Mouse (Mus musculus) liver (tissue): Measurements from ENCODE around the gene Apol8.
"Not testable (repeated sequence)": the region's sequence is repeated elsewhere in the genome, so short reads cannot be mapped to it uniquely, and the experiment has no call there.

Source experiments
- DNase-seq: peaks from one replicate; pipeline ENCODE4 v3.0.0-alpha.2; 2020; ENCODE audit warnings: mixed read lengths

The Apol8 gene

DNA sequence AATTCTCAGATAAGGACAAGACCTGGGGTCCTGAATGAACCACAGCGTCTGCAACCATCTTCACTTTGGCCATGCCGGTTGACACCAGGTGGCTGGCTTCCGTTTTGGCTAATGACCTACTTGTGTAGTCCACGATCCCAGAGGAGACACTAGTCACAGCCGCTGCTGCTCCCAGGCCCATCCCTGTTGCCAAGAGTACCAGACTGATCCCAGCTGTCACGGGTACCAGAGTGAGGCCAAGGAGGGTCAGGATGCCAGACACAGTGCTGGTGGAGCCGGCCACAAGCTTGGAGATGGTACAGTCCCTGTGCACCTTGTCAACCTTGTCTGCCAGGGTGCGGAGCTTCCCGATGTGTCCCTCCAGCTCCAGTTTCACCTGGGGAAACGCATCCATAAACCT lies 7.1 kb downstream of the Apol8 start:
- no peak for DNase-seq

- DNase-seq, result no peak
Observed at GRCm38 (mm10) chr15:77748414-77748813, 8.4 kb downstream of the Apol8 start.

DNA sequence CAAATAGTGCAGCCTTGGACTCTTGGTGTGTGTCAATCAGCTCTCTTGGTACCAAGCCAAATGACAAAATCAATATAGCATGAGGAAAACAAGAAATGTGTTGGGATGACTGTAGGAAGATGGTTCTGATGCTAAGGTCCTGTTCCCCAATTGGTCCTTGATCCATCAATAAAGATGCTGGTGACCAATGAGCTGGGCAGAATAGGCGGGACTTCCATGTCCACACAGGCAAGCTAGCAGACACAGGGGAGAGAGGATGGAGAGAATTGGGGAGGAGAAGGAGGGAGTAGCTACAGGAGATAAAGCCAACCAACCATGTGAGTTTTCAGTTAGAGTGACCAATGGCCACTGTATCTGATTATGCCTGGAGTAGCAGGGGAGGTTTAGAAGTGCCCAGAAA lies 10.5 kb downstream of the Apol8 start:
- DNase-seq, result no peak

DNA sequence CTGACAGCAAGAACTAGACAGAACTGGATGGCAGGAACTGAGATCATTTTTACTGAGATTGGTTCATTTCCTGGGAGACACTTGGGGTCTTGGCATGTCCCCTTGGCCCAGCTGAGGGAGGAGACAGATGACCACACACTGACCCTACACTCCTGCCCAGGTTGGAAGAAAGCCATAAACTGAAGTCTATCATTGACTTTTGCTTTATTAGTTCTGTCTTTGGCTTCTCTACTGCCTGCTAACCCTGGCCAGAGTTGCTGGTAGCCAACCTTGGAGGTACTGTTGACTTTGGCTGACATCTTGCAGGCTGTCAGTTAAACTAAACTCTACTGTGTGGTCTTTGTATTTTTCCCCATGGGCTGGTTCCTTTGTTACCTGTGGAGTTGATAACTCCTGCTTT lies 11.7 kb downstream of the Apol8 start:
- DNase-seq, result no peak

DNA sequence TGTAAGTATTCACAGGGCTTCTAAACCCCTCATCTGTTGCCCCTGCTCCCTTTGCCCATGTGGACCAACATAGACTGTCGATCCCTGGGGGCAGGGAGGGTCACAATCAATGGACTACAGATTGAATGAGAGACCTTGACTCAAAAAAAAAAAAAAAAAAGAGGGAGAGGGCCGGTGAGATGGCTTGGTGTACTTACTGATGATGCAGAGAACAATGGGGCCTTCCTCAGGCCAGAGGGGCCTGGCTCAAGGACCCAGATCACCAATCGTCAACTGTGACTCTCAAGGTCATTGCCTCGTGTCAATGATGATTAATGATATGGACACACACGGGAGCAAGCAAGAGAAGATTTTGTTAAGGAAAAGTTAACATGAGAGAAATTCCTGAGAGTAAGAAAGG lies 12.2 kb downstream of the Apol8 start:
- DNase-seq, result no peak

DNA sequence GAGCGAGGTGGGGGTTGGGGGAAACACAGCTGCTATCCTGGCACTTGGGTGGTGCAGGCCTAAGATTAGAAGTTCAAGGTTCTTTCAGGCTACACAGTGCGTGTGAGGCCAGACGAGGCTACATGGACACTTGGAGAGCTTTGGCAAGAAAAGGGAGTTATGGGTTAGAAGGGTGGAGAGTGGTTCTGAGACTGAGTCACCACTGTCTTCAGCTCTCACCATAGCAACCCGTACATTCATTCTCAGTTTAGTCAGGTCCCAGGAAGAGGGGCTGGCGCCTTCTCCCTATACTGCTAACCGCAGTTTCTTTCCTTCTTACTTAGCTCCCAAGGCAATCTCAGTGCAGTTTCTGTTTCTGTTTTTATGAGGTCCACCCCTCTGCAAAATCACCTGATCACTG lies 15.2 kb downstream of the Apol8 start:
- DNase-seq, result not testable (repeated sequence)

DNA sequence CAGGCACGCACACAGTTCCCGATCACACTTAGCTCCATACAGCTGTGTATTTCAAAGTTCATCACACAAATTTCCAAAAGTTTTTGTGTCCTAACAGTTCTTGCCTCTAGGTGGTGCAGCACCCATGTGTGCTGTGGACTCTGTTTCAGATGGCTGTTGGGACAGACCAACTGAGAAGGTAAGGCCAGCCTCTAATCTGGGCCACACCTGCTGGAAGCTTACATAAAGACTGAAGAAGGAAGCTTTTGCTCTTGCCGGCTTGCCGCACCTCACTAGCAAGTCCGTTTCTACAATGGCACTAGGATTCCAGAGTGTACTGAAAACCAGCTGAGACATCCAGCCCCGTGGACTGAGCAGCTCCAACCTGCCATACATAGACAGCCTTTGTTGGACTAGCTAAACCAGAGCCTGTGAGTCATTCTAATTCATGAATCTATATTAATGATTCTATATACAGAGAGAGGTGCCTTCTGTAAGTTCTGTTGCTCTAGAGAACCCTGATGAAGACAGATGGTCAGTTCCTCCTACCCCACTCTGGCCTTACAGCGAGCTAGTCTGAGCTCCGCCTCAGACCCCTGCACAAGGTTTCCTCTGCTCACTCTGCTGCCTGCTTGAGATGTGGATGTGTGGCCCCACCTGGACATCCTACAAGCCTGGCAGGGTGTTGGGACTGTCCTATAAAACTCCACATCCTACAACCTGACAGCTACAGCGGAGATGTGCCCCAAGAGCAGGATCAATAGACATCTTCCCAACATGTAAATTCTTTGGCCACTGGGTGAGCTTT lies 16.1 kb downstream of the Apol8 start:
- DNase-seq, result no peak

DNA sequence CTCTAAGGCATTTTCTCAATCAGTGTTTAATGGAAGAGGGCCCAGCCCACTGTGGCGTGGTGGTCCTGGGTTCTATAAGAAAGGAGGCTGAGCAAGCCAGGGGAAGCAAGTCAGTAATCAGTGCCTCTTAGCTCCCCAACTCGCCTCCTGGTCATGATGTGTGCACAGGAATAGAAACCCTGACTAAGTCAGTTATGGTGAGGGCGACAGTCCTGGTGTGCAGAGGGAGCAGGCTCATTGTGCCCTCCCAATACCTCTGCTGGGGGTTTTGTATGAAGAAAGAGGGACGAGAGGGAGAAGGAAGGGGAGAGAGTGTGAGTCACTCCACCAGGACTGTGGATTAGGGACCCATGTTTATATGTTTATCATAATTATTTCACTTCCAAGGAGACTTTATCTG lies 22.9 kb downstream of the Apol8 start:
- DNase-seq, result not testable (repeated sequence)

- DNase-seq, result not testable (repeated sequence)
Observed at GRCm38 (mm10) chr15:77733380-77733779, 23.4 kb downstream of the Apol8 start.

DNA sequence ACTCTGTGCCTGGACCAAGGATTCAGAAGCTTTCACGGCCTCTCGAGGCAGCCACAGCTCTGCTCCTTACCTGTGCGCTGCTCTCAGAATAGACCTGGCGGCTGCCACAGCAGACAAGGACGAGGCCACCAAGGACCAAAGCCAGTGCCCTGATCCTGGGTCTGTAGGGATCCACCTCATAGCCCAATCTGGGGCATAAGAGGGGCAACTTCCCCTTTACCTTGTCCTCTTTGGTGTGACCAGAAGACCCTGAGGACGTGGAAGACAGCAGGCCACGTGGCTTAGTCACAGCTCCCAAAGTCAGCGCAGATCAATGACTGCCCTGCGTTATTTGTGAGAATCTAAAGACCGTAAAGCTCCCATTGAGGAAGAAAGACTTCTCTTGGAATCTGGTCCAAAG lies 24.0 kb downstream of the Apol8 start:
- not testable (repeated sequence) for DNase-seq

DNA sequence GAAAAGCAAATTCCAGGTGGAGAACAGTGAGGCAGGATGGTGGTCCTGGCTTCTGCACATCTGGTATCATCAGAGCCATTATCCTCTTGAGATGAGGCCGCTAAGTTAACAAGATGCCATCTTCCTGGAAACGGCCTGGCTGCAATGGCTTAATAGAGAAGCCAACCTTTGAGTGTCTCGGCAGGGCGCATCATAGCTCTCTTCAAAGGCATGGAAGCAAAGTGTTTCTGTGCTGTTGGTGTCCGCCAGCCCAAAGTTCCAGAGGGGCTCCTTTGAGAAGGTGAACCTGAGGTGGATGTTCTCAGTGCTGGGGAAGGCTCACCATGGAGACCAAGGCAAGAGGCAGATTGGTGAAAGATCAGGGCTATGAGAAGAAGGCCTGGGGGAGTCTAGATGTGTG lies 25.2 kb downstream of the Apol8 start:
- DNase-seq, result no peak

GRCm38 (mm10) chr15:77728739-77729138 lies 28.1 kb downstream of the Apol8 start, which contains the start of gene Apol9b:
Gene Apol9b, plus strand, starts transcription at chr15:77729039.
- DNase-seq, result not testable (repeated sequence)

DNA sequence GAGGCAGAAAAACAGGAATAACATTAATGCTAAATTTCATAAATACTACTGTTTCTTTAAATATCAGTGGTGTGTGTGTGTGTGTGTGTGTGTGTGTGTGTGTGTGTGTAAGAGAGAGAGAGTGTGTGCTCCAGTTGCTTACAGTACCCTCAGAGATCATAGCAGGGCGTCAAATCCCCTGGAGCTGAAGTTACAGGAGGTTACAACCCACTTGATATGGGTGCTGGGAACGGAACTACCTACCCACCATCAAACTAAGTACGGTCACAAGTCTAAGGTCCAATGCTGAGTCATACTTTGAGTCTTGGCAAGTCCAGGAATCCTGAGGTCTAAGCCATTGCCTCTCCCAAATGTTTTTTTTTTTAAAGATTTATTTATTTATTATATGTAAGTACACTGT lies 29.1 kb downstream of the Apol8 start:
- not testable (repeated sequence) for DNase-seq

DNA sequence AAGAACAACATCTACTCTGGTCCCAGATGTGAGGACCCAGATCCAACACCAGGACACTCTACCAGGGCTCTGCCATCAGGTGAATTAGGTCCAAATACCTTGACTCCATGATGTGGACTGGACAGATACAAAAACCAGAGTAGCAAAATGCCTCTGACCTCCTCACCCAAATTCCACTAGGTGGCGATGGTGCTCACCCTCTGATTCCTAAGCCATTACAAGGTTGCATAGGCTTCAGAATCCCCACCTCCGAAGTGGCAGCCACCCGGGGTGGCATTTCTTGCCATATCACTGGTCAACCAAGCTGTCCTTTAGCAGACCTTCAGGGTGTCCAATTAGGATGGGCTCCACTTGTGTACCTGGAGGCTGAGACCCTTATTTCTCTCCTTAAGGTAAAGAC lies 29.7 kb downstream of the Apol8 start:
- not testable (repeated sequence) for DNase-seq

- not testable (repeated sequence) for DNase-seq
Observed at GRCm38 (mm10) chr15:77725393-77726020, 31.3 kb downstream of the Apol8 start.

DNA sequence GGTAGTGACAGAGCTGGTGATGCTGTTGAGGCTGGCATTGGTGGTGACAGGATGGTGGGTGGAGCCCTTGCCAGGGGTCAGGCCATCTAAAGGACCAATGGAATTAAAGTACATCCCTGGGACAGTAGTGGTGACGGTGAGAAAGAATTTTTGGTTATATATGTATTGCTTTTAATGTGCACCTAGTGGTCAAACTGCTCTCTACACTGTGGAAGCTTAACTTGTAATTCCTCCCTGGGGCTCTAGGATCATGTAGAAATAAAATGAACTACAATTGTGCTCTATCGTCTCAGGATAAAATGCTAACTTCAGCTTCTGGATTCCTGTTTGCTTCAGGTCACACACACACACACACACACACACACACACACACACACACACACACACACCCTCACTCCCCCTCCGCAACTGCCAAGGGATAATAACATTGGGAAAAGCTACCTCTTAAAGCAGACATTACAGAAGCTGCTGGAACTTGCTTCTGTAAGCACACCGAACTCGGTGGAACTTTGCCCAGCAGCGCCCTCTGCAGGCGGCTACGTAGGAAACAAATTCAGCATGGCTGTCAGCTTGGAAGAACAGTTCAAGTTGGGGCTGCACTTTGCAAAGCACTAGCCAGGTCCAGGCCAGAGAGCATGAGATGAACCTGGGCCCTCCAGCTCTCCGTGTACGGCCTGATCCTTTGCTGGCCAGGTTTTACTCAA lies 32.4 kb downstream of the Apol8 start:
- not testable (repeated sequence) for DNase-seq

DNA sequence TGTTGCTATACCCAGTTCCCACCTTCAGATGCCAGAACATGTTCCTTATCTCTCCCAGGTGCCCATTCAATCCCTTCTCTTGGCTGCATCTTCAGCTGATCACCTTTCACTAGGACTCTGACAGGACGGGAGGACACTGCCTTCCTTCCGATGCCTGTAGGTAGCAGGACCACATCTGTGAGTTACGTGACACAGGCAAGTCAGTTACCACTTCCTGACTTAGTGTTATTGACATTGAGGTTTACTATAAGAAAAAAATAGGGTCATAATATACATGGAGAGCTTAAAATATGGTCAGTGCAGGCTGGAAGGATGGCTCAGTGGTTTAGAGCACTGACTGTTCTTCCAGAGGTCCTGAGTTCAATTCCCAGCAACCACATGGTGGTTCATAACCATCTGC lies 35.3 kb downstream of the Apol8 start:
- not testable (repeated sequence) for DNase-seq

GRCm38 (mm10) chr15:77718240-77718639 lies 38.6 kb downstream of the Apol8 start:
- not testable (repeated sequence) for DNase-seq

GRCm38 (mm10) chr15:77708936-77709335 lies 47.9 kb downstream of the Apol8 start:
- DNase-seq, result not testable (repeated sequence)

DNA sequence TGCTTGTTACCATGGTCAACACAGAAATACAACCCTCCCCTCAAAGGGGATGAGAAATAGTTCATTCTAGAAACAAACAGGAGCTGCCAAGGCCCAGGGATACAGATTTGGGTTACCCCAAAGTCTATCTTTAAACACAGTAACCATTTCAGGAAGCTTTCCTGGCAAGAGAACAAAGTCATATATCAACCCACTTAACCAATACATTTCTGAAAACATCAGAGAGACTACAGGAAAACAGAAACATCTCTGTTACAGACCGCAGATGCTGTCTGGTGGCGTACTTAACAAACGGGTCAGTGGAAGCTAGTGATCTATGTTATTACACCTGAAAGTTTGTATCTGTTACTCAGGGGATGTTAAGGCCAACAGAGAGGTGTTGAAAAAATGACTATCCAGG lies 51.5 kb downstream of the Apol8 start:
- not testable (repeated sequence) for DNase-seq

GRCm38 (mm10) chr15:77698656-77699055 lies 58.1 kb downstream of the Apol8 start, which contains the start of gene Apol7e:
Gene Apol7e, plus strand, starts transcription at chr15:77698857.
- not testable (repeated sequence) for DNase-seq
